Mouse (Mus musculus): ENCODE measurements around the gene Gm38394.

Gene Gm38394

GRCm38 (mm10) chr1:133662941-133663340 lies 1.8 kb upstream of the Gm38394 start:
- no peak for DNase-seq

DNA sequence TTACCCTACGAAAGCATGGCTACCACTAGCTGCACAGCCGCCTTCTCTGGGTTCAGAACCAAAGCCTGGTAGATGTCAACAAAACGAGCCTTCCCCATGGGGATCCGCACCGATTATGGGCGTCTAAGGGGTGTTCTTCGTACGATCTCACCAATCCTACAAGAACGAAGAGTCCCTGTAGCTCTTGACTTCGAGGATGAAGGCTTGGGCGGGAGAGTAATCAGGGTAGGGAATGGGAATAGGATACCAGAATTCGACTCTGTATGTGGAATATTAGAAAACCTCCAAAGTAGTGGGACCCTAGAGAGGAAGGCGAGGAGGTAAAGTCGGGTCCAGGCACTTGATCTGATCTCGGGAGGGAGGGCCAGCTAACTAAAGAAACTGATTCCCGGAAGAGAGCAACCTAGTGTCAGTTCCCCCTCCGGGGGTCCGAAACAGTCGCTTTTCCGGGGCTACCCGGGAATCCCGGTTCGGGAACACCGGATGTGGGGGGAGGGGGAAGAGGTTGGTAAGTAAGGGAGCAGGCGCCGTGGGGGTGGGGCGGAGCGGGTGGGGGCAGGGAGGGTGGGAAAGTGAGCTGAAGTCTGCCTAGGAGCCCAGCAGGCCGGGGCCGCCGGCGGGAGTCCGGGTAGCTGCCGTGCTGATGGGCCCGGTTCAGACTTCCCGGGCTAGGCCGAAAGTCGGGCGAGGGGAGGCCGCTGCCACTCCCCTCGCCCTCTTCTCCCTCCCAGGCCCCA lies 484 bp downstream of the Gm38394 start, which contains the start of gene Zbed6:
TSS of gene Zbed6 (minus strand) at position 420 of the 737 bp plus-strand sequence.
- peak; percentile 82 for DNase-seq

DNA sequence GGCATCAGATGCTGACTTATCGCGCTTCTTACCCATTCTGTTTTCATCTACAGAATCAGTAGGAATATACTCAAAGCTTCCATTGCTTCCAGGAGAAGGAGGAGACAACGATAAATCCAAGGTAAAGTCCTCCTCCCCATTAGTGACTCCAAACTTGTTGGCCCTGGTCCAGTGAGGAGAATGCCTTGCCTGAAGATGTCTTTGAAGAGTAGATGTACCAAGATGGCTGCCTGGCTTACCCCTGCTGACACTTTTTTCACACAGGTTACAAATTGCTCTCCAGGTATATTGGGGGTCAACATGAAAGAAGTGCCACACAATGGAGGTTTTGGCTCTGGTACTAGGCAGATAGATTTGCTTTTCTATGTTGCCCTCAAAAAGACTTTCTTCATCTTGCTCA lies 2.2 kb downstream of the Gm38394 start:
- no peak for DNase-seq

- DNase-seq, result no peak
Observed at GRCm38 (mm10) chr1:133656811-133657210, 4.3 kb downstream of the Gm38394 start.

- DNase-seq, result no peak
Observed at GRCm38 (mm10) chr1:133653033-133653432, 8.1 kb downstream of the Gm38394 start.

DNA sequence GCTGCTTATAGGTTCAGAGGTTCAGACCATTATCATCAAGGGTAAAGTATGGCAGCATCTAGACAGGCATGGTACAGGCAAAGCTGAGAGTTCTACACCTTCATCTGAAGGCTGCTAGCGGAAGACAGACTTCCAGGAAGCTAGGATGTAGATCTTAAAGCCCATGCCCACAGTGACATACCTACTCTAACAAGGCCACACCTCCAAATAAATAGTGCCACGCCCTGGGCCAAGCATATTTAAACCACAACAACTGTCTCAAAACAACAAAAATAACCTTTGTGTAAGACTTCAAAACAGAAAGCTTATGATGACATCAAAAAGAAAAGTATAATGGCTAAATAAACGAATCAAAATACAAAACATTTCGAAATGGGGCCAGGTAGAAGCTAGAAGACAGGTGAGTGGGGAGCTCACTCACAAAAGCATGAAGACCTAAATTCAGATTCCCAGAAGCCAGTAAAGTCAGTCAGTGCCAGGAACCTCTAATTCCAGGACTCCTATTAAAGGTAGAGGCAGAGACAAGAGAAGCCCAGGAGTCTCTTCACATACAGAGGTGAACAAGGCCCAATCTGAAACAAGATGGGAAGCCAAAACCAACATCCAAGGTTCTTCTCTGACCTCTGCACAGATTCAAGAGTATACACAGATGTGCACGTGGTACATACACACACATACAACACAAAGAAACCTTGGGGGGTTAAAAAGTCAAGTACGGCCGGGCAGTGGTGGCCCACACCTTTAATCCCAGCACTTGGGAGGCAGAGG lies 10.6 kb downstream of the Gm38394 start:
- no peak for DNase-seq

DNA sequence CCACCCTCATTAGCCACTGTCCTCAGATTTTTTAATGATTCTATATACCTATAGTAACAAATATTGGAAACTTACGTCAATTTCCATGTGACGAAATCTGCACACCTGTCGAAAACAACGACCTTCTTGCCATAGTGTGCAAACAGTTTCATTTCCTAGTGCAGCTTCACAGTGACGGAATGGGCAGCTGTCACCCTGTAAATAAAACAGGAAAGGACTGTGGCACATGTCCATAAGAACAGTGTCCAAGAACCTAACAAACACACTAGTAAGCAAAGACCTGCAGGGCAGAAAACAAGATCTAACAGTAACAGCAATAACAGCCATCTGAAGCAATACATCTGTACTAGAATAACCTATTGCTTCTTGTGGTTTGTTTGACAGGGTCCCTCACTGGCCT lies 15.5 kb downstream of the Gm38394 start:
- DNase-seq, result no peak

- DNase-seq, result no peak
Observed at GRCm38 (mm10) chr1:133641163-133641562, 20.0 kb downstream of the Gm38394 start.

GRCm38 (mm10) chr1:133638517-133638916 lies 22.6 kb downstream of the Gm38394 start:
- no peak for DNase-seq

- DNase-seq, result no peak
Observed at GRCm38 (mm10) chr1:133632168-133632567, 28.9 kb downstream of the Gm38394 start.

DNA sequence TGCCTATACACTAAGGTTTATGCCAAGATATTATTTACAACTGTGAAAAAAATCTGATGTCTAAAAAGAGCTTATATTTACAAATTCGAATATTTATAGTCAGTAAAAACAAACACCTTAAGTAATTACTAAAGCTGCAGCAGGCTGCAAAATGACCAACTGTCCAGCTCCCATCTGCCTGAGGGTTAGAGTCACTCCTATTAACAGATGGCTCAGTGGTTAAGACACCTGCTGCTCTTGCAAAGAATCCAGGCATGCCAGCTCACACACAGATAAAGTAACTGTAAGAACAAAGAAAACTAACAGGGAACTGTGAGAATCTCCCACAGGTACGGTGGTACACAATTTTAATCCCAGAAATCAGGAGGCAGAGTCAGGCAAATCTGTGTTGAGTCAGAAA lies 36.1 kb downstream of the Gm38394 start:
- no peak for DNase-seq

DNA sequence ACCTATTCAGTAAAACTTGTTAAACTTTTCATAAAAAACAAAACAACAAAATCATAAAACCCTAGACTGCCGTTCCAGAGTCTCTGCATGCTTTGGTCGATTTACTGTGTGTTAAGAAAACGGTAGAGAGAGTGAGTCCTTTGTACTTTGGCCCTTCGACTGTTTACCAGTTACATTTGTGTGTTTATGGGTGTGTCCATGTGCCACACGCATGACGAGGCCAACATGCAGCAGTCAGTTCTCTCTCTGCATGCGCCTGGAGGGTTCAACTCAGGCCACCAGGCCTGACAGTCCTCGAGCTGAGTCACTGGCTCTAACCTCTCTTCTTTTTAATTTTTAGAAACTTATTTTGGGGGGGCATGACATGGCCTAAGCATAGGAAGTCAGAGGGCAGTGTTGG lies 42.8 kb downstream of the Gm38394 start:
- no peak for DNase-seq

GRCm38 (mm10) chr1:133617908-133618307 lies 43.2 kb downstream of the Gm38394 start:
- no peak for DNase-seq

DNA sequence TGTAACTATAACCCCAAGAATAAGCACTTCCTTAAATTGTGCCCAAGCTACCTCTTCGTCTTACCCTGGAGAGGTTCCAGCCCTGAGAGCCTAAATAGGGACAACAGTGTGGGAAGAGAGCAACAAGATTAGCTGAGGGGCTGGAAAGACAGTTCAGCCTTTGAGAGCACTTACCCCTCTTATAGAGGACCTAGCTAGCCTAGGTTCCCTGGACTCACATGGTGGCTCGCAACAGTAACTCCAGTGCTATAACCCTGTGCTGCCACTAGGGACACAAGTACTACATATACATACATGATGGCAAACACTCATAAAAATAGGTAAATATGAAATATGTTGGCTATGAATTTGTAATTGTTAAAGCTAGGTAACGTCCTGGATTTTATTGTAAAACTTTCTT lies 47.3 kb downstream of the Gm38394 start:
- DNase-seq, result no peak

- no peak for DNase-seq
Observed at GRCm38 (mm10) chr1:133611436-133611835, 49.7 kb downstream of the Gm38394 start.

- DNase-seq, result no peak
Observed at GRCm38 (mm10) chr1:133610601-133611000, 50.5 kb downstream of the Gm38394 start.

GRCm38 (mm10) chr1:133609771-133610502 lies 51.2 kb downstream of the Gm38394 start, which contains the start of gene Snrpe:
Snrpe (minus strand) TSS chr1:133610291.
- peak; percentile 98 for DNase-seq

GRCm38 (mm10) chr1:133603174-133603573 lies 57.9 kb downstream of the Gm38394 start:
- no peak for DNase-seq

DNA sequence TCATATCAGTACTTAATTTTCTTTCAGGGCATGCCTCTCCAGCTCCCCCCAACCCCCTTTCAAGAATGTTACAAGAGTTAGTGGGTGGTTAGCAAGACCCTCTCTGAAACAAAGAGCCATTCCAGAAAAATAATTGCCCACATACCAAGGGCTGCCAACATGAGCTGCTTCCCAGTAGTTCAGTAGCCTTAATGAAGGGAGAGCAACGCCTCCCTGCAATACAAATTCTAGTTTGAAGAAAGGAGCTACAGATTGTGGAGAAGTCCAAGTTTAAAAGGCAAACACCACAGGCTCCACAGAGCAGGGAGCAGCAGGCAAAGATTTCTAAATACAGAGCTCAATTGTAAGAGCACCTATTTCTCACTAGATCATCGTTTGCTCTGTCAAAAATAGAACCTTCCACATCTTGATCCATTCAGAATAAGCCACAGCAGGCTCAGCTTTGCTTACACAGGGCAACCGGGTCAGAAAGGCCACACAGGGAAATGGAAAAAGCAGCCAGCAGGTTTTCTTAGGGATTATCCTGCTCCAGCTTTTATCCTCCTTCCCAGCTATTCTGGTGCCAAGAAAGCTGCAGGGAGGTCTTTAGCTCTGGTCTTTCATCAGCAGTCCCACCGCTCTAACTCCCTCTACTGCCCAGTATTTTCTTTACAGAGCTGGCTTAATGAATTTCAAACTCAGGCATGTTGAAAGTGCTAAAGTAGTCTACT lies 64.7 kb downstream of the Gm38394 start:
- DNase-seq, result no peak

DNA sequence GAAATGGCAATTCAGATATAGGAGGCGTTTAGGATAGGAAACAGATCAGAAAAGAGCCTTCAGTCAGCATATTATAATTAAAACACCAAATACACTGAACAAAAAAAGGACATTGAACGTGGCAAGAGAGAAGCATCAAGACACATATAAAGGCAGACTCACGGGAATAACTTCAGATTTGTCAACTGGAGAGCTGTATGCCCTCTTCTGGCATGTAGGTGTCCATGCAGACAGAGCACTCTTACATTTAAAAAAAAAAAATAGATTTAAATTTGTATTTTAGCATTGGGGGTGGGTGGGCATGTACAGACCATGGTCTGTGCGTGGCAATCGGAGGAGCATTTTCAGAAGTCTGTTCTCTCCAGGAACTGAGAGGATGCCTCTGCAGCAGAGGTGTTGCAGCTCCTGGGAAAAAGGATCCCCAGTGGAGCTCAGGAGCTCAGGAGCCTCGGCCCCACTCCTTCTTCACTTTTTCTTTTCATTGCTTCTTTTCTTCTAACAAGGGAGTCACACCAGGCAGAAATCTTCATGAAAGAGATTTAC lies 75.1 kb downstream of the Gm38394 start:
- DNase-seq, result no peak

GRCm38 (mm10) chr1:133571293-133571692 lies 89.8 kb downstream of the Gm38394 start:
- DNase-seq, result no peak

Measured in lung, postnatal 14 days (tissue).